Mouse (Mus musculus) embryo, embryonic 11.5 days (tissue): ENCODE data around the gene Slitrk5.
A peak's percentile ranks its signal among the peaks of the same experiment; 100 is the strongest.
"Not testable (repeated sequence)": the region's sequence is repeated elsewhere in the genome, so short reads cannot be mapped to it uniquely, and the experiment has no call there.

Source experiments
- DNase-seq: peaks from one replicate; pipeline ENCODE4 v3.0.0-alpha.2; 2012; ENCODE audit warnings: low read depth, low spot score

Slitrk5 gene

DNA sequence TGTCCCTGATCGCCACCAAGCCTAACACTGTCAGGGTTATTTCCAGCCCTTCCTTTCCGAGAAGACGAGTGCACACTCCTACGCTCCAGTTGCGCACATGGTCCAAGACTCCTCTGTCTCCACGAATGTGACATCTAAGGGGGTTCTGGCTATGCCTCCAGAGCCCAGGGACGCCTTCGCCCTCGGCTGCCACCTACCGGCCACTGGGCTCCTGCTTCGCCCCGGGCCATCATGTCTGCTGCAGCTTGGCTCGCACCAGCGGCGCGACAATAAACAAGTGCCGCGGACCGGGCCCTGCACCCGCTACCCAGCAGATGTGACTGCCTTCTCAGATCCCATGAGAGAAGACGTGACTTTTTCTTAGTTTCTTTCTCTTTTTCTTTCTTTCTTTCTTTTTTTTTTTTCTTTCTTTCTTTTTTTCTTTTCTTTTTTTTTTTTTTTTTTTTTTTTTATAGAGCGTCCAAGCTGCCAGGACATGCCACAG lies at the start of gene Slitrk5:
Slitrk5 (plus strand) TSS at position 434 of the 484 bp plus-strand sequence.
- peak; percentile 79 for DNase-seq

DNA sequence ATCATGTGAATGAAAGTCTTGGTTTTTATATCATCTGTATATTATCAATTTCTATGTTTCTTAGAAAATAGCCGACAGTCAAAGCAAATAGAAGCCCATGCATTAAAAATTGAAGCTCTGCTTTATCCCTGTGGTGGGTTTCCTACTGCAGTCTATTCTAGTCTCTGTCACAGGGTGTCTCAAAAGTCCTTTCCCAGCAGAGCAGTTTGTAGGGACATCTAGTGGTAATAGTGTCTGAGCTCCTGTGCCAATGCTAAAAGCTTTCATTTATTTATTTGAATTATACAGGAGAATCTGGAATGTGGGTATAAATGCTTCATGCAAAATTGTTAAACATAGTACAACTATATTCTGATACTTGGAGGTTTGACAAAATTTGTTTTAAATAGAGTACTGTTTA lies 2.0 kb upstream of the Slitrk5 start:
- DNase-seq = no peak

DNA sequence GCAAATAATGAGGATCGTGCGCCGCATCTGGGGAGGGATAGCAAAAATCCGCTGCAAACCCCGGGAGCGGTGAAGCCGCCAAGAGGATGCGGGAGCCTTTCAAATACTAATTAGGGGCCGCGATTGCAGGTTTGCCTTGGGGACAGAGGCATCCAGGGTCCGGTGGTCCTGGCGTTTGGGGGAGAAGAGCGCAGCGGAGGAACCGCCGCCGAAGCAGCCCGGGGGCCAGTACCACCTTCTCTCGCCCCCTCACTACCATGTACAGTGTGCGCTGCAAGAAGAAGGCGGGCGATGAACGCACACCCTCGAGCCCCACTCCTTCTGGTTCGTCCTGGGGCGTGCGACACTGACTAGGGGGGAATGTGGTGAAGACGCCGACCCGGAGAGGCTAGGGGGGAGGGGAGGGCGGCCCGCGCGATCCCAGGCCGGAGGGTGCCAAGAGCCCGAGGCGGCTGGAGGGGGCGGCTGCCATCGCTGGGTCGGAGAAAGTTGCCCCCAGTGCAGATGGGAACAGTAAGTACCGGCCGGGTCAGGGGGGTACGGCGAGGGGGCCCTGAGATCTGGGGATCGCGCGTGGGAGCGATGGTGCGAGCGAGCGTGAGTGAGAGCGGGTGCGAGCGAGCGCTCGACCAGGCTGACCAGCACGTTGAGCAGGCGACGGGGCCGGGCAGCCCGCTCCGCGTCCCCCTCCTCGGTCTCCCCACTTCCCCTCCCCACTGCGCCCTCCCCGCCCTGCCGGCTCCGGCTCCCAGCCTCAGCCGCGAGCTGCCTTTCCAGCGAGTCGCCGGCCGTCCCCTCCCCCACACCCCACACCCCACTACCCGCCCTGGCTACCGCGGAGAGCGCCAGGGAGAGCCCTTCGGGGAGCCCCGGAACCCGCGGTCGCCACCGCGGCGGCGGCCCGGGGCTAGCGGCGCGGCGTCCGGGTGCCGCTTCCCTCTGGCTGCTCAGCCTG lies 591 bp downstream of the Slitrk5 start:
- peak; percentile 30 for DNase-seq

GRCm38 (mm10) chr14:111676166-111676581 lies 1.3 kb downstream of the Slitrk5 start:
- peak; percentile 32 for DNase-seq

- no peak for DNase-seq
Observed at GRCm38 (mm10) chr14:111676851-111677291, 2.0 kb downstream of the Slitrk5 start.

DNA sequence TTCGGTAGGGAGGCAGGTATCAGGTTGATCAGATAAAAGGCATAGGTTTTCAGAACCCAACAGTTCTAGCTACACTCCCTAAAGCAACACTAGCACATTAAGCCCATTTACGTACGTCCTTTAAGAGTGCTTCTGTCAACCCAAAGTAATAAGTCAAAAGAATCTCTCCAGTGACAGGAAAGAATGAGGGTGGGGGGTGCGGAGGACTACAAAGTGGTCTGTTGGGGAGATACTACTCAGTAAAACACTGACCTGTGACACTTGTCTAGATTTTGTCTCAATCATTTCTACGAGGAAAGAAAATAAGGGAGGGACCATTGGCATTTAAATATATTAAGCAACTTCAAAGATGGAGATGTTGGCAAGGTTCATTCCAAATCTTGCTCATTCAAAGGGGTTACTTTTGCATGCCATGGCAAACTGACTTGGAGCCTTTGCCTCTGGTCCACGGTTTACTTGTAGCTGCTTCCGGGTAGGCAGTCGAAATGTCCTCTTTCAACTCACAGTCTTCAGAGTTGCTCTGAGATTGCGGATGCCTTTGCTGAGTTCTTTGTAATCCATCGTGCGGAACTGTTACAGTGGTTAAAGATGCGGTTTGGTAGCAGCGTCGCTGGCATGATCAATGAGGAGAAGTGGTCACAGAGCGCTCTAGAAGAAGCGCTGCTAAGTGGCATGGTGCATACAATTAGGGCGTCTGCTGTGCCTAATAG lies 2.6 kb downstream of the Slitrk5 start:
- no peak for DNase-seq

- DNase-seq = no peak
Observed at GRCm38 (mm10) chr14:111680271-111680670, 5.4 kb downstream of the Slitrk5 start.

DNA sequence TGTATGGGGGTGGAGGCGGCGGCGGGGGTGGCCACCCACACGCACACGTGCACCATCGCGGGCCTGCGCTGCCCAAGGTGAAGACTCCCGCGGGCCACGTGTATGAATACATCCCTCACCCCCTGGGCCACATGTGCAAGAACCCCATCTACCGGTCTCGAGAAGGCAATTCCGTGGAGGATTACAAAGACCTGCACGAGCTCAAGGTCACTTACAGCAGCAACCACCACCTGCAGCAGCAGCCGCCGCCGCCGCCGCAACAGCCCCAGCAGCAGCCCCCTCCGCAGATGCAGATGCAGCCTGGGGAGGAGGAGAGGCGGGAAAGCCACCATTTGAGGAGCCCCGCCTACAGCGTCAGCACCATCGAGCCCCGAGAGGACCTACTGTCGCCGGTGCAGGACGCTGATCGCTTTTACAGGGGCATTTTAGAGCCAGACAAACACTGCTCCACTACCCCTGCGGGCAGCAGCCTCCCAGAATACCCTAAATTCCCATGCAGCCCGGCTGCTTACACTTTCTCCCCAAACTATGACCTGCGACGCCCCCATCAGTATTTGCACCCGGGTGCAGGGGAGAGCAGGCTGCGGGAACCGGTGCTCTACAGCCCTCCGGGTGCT lies 6.3 kb downstream of the Slitrk5 start:
- DNase-seq = no peak

- DNase-seq = no peak
Observed at GRCm38 (mm10) chr14:111681773-111682172, 6.9 kb downstream of the Slitrk5 start.

- no peak for DNase-seq
Observed at GRCm38 (mm10) chr14:111683543-111683942, 8.6 kb downstream of the Slitrk5 start.

GRCm38 (mm10) chr14:111690139-111690538 lies 15.2 kb downstream of the Slitrk5 start:
- not testable (repeated sequence) for DNase-seq

DNA sequence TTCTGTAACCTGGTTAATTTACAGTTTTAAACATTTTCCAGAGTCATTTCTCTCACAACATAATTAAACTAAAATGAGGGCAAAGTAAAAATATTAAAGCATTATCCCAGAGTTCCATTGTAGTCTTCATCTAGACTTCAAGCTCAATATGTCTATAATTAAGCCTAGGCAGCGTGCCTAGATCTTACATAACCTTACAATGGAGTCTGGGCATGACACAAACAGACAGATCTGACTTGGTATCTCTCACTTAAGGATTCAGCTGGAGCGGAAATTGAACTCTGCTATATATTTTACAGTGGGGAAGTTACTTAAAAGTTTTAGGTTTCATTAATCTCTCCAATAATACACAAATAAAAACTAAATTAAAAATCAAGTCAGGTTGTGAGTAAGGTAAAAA lies 54.9 kb downstream of the Slitrk5 start:
- no peak for DNase-seq
